Mouse (Mus musculus) erythroblast, embryonic 14.5 days (primary cell): ENCODE results near the gene Fgb. TPM values are rescaled to one million over a fixed set of nuclear protein-coding genes. Genes with fewer than 3 reads are reported as not detected.

ENCODE experiments used
- H3K27me3 ChIP-seq: 2 replicates; pipeline ENCODE4 v1.6.1; 2012; ENCODE audit warnings: inconsistent platforms; ENCODE audit not compliant: control insufficient read depth
- H3K36me3 ChIP-seq: 2 replicates; pipeline ENCODE4 v1.6.1; 2012; ENCODE audit warnings: mild to moderate bottlenecking, inconsistent platforms; ENCODE audit not compliant: control insufficient read depth
- H3K4me1 ChIP-seq: 2 replicates; pipeline ENCODE4 v1.6.1; 2012; ENCODE audit warnings: inconsistent platforms; ENCODE audit not compliant: control insufficient read depth
- H3K4me3 ChIP-seq: replicated peaks from 2 replicates; pipeline ENCODE3; 2012; ENCODE audit warnings: moderate library complexity, mild to moderate bottlenecking, inconsistent platforms
- H3K9me3 ChIP-seq: 2 replicates; pipeline ENCODE4 v1.6.1; 2012; ENCODE audit warnings: low read length, inconsistent platforms, mixed read lengths; ENCODE audit not compliant: control insufficient read depth
- GATA1 ChIP-seq: IDR thresholded peaks from 2 replicates; pipeline ENCODE4 v1.6.1; 2012; ENCODE audit warnings: low read length, inconsistent platforms, mixed read lengths
- TAL1 ChIP-seq: IDR thresholded peaks from 3 replicates; pipeline ENCODE4 v1.6.1; 2012; ENCODE audit warnings: low read length, inconsistent platforms, mixed read lengths
- polyA plus RNA-seq: library from polyadenylated mRNA; stranded (reverse); fragments of >175 nt; gene quantifications from 2 replicates; pipeline ENCODE4 v1.2.3, GENCODE M21; 2012

The Fgb gene
- polyA plus RNA-seq, 1 experiment: 0.03 TPM

GRCm38 (mm10) chr3:83038865-83039264 is 10.8 kb downstream of the Fgb start:
- Histone ChIP-seq H3K36me3 (no peaks in the 10 kb centered on the region; the same call in 1 of the 2 replicates), H3K4me3 (no peak overlapping the region), H3K4me1 (no peaks in the 10 kb centered on the region), H3K27me3 (no peaks in the 10 kb centered on the region), H3K9me3 (no peaks in the 10 kb centered on the region)
- no peak for TF ChIP-seq TAL1
- TF ChIP-seq GATA1: no peak

DNA sequence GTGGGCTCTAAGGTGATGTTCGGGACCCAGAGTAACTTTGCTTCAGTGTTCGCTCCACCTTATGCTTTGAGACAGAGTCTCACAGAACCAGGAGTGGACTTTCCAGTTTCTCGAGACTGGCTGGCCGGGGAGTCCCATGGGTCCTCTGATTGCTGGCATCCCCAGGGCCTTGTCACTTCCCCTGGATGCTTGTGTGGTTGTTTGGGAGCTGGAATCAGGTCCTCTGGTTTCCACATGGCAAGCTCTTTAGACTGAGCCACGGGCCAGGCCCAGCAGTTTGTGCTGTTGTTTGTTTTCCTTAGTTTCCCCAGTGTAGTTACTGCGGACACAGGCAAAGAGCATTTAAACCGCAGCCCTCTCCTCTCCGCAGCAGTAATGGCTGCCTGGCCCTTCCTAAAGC is 15.9 kb downstream of the Fgb start:
- Histone ChIP-seq H3K4me3 (no peak overlapping the region), H3K27me3 (no peaks in the 10 kb centered on the region), H3K9me3 (no peaks in the 10 kb centered on the region), H3K36me3 (no peaks in the 10 kb centered on the region; the same call in 1 of the 2 replicates), H3K4me1 (no peaks in the 10 kb centered on the region)
- TF ChIP-seq TAL1 (no peak), GATA1 (no peak)

DNA sequence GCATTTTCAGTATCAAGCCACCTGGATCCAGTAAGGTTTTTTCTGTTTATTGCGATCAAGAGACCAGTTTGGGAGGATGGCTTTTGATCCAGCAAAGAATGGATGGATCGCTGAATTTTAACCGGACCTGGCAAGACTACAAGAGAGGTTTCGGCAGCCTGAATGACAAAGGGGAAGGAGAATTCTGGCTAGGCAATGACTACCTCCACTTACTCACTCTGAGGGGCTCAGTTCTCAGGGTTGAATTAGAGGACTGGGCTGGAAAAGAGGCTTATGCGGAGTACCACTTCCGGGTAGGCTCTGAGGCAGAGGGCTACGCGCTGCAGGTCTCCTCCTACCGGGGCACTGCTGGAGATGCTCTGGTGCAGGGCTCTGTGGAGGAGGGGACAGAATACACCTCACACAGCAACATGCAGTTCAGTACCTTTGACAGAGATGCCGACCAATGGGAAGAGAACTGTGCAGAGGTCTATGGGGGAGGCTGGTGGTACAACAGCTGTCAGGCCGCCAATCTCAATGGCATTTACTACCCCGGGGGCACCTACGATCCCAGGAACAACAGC is 16.8 kb downstream of the Fgb start:
- TF ChIP-seq TAL1: no peak
- TF ChIP-seq GATA1: no peak
- no peaks in the 10 kb centered on the region; the same call in 1 of the 2 replicates for H3K36me3 ChIP-seq
- H3K4me1 ChIP-seq: no peaks in the 10 kb centered on the region
- H3K4me3 ChIP-seq: no peak overlapping the region
- no peaks in the 10 kb centered on the region for H3K27me3 ChIP-seq
- no peaks in the 10 kb centered on the region for H3K9me3 ChIP-seq

GRCm38 (mm10) chr3:83030331-83030730 is 19.3 kb downstream of the Fgb start:
- Histone ChIP-seq H3K27me3 (no peaks in the 10 kb centered on the region), H3K4me1 (no peaks in the 10 kb centered on the region), H3K36me3 (no peaks in the 10 kb centered on the region; the same call in 1 of the 2 replicates), H3K9me3 (no peaks in the 10 kb centered on the region), H3K4me3 (no peak overlapping the region)
- TF ChIP-seq GATA1 (no peak), TAL1 (no peak)

GRCm38 (mm10) chr3:83027546-83028251 is 22.0 kb downstream of the Fgb start:
- Histone ChIP-seq H3K4me1 (no peaks in the 10 kb centered on the region), H3K36me3 (no peaks in the 10 kb centered on the region; the same call in 1 of the 2 replicates), H3K27me3 (no peaks in the 10 kb centered on the region), H3K4me3 (peak overlapping the region; percentile 30), H3K9me3 (no peaks in the 10 kb centered on the region)
- no peak for TF ChIP-seq TAL1
- no peak for TF ChIP-seq GATA1

- no peaks in the 10 kb centered on the region for H3K9me3 ChIP-seq
- no peaks in the 10 kb centered on the region for H3K27me3 ChIP-seq
- H3K4me3 ChIP-seq: peak within 1 kb of the TSS; percentile 51
- no peaks in the 10 kb centered on the region for H3K36me3 ChIP-seq
- no peaks in the 10 kb centered on the region for H3K4me1 ChIP-seq
- no peak for TF ChIP-seq TAL1
- TF ChIP-seq GATA1: no peak
Measured at GRCm38 (mm10) chr3:83025475-83026301, 24.0 kb downstream of the Fgb start, which contains the start of gene Fga. Gene Fga, plus strand, starts transcription at chr3:83026076.

DNA sequence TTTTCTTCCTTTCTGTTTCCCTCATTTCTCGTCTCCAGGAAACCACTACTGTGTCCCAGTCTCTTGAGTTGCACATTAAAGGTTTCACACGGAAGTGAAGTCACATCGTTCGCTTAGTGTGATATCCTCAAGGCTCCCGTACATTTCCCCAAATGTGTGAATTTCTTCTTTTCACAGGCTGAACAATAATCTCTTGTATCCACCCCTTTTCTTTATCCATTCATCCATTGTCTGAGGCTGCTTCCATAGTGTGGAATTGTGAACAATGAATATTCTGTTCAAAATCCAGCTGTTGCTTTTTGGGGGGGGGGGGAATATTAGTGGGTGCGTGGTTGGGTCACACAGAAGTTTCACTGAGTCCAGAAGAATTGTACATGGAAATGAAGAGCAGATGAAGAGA is 24.6 kb downstream of the Fgb start:
- Histone ChIP-seq H3K4me3 (no peak overlapping the region), H3K36me3 (no peaks in the 10 kb centered on the region), H3K4me1 (no peaks in the 10 kb centered on the region), H3K27me3 (no peaks in the 10 kb centered on the region), H3K9me3 (no peaks in the 10 kb centered on the region)
- TF ChIP-seq GATA1: no peak
- TF ChIP-seq TAL1: no peak

DNA sequence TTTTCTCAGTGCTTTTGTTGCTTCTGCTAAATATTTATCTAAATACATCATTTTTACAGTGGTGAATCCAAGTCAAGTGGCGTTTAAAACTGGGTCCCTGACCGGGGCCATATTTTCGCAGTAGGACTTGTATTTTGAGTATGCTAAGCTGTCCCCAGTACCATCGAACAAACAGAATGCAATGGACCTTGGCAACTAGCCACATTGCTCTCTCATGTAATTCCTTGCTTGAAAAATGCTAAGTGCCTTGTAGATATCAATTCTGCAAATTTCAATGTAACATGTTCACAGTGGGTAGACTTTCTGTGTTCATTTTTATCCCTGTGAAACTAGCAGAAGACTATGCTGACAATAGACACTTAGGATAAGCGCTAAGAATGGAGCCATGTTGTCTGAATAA is 28.5 kb downstream of the Fgb start:
- Histone ChIP-seq H3K4me3 (no peak overlapping the region), H3K9me3 (no peaks in the 10 kb centered on the region), H3K4me1 (no peaks in the 10 kb centered on the region), H3K36me3 (no peaks in the 10 kb centered on the region), H3K27me3 (no peaks in the 10 kb centered on the region)
- TF ChIP-seq GATA1: no peak
- TF ChIP-seq TAL1: no peak

DNA sequence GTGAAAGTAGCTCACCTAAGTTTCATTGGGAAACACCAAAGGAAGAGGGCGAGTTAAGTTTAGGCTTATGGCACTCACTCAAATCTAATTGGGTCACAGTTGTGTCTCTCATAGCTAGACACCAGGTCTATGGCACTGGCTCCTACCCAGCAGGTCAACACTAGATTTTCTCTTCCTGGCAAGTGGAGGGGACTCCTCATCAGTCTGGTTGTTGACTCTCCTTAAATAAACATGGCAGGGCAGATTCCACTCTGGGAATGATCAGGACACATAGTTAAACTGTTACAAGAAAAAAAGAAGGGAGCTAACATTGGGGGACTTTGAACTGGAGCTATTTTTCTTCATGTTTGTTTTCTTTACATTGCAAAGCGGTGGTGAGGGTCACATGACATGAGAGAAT is 29.3 kb downstream of the Fgb start:
- TF ChIP-seq TAL1 (no peak), GATA1 (no peak)
- no peaks in the 10 kb centered on the region for H3K9me3 ChIP-seq
- H3K4me1 ChIP-seq: no peaks in the 10 kb centered on the region
- H3K36me3 ChIP-seq: no peaks in the 10 kb centered on the region
- H3K4me3 ChIP-seq: no peak overlapping the region
- H3K27me3 ChIP-seq: no peaks in the 10 kb centered on the region
